Mouse (Mus musculus) cerebellum, adult 2 months (tissue): ENCODE results near the gene Slc22a22.

Experiments used
- CTCF ChIP-seq: fragments of 200-500 bp; IDR thresholded peaks from 2 replicates; pipeline ENCODE4 v1.5.1; 2011; ENCODE audit warnings: low read depth, mild to moderate bottlenecking, control low read depth, low read length, moderate library complexity, borderline replicate concordance; ENCODE audit not compliant: insufficient read depth
- POLR2A ChIP-seq: fragments of 200-500 bp; IDR thresholded peaks from 2 replicates; pipeline ENCODE4 v1.6.1; 2011; ENCODE audit warnings: low read length, control low read depth, borderline replicate concordance; ENCODE audit not compliant: insufficient read depth

GRCm38 (mm10) chr15:57482509-57482908, 5.1 kb upstream of the Slc22a22 start:
- TF ChIP-seq POLR2A = no peak
- TF ChIP-seq CTCF = no peak
